Mouse (Mus musculus): Measurements from ENCODE around the gene Zgpat. TPM values are rescaled to one million over a fixed set of nuclear protein-coding genes. Genes with fewer than 3 reads are reported as not detected.

Zgpat gene
- polyA plus RNA-seq, 1 experiment from 2014 or later: 54.7 TPM

GRCm38 (mm10) chr2:181342766-181343165 lies 22.0 kb upstream of the Zgpat start:
- no peak overlapping the region for H3K4me3 ChIP-seq (ENCODE audit: low read depth, low read length)
- no peak overlapping the region for H3K9ac ChIP-seq (ENCODE audit: low read length)
- H3K27me3 ChIP-seq (ENCODE audit: control insufficient read depth, insufficient read depth, low read length): no peaks in the 10 kb centered on the region
- H3K27ac ChIP-seq (ENCODE audit: low read depth, low read length): no peak overlapping the region
- no peaks in the 10 kb centered on the region for H3K9me3 ChIP-seq (ENCODE audit: control insufficient read depth, low read length)
- H3K4me2 ChIP-seq (ENCODE audit: low read depth, low read length, severe bottlenecking): no peak overlapping the region
- peaks cover 2% of the 10 kb centered on the region for H3K36me3 ChIP-seq (ENCODE audit: control insufficient read depth, insufficient read depth, low read length)
- ATAC-seq (replicated peaks; ENCODE audit: low FRiP score): no peak
- no peaks in the 10 kb centered on the region for H3K4me1 ChIP-seq (replicated peaks; ENCODE audit: control insufficient read depth, insufficient read depth, low read length)
- no peak for DNase-seq (ENCODE audit: low spot score)
- WGBS: 93% methylated on average over 6 of the region's 6 CpGs

- Histone ChIP-seq H3K9me3 (ENCODE audit: control insufficient read depth, low read length) (no peaks in the 10 kb centered on the region), H3K4me3 (ENCODE audit: low read depth, low read length) (no peak overlapping the region), H3K36me3 (ENCODE audit: control insufficient read depth, insufficient read depth, low read length) (peaks cover 6% of the 10 kb centered on the region; the same call in 1 of the 2 replicates), H3K27me3 (ENCODE audit: control insufficient read depth, insufficient read depth, low read length) (no peaks in the 10 kb centered on the region), H3K27ac (ENCODE audit: low read depth, low read length) (no peak overlapping the region), H3K9ac (ENCODE audit: low read length) (no peak overlapping the region), H3K4me2 (ENCODE audit: low read depth, low read length, severe bottlenecking) (no peak overlapping the region), H3K4me1 (replicated peaks; ENCODE audit: control insufficient read depth, insufficient read depth, low read length) (no peaks in the 10 kb centered on the region)
- DNase-seq (ENCODE audit: low spot score) (no peak), ATAC-seq (replicated peaks; ENCODE audit: low FRiP score) (no peak)
- 80% methylated on average over 3 of the region's 3 CpGs for WGBS
Measured at GRCm38 (mm10) chr2:181356780-181357179, 7.9 kb upstream of the Zgpat start.

DNA sequence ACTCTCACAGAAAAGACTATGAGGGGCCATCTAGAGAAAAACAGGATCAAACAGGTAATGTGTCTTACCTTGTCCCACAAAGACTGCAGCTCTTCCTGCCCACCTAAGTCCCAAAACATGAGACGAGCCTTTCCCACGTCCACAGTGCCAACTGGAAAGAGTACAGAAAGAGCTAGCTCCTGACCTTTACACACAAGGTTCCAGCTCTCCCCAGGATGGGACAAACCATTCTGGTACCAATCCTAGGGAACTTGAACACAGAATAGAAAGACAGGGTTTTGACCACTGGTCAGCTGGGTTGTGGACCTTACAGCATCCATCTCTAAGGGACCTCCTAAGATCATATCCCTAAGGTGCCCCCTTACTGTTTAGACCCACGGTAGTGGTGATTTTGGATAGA lies 782 bp upstream of the Zgpat start:
- no peak for DNase-seq (ENCODE audit: low spot score)
- ATAC-seq (replicated peaks; ENCODE audit: low FRiP score): no peak
- Histone ChIP-seq H3K9ac (ENCODE audit: low read length) (peak overlapping the region; percentile 78), H3K27ac (ENCODE audit: low read depth, low read length) (no peak overlapping the region), H3K4me1 (replicated peaks; ENCODE audit: control insufficient read depth, insufficient read depth, low read length) (peaks cover 8% of the 10 kb centered on the region; the same call in 1 of the 2 replicates), H3K36me3 (ENCODE audit: control insufficient read depth, insufficient read depth, low read length) (peaks cover 8% of the 10 kb centered on the region; the same call in 1 of the 2 replicates), H3K4me2 (ENCODE audit: low read depth, low read length, severe bottlenecking) (peak overlapping the region; percentile 72), H3K4me3 (ENCODE audit: low read depth, low read length) (peak overlapping the region; percentile 84), H3K9me3 (ENCODE audit: control insufficient read depth, low read length) (no peaks in the 10 kb centered on the region), H3K27me3 (ENCODE audit: control insufficient read depth, insufficient read depth, low read length) (no peaks in the 10 kb centered on the region)
- 79% methylated on average over 3 of the region's 3 CpGs for WGBS

DNA sequence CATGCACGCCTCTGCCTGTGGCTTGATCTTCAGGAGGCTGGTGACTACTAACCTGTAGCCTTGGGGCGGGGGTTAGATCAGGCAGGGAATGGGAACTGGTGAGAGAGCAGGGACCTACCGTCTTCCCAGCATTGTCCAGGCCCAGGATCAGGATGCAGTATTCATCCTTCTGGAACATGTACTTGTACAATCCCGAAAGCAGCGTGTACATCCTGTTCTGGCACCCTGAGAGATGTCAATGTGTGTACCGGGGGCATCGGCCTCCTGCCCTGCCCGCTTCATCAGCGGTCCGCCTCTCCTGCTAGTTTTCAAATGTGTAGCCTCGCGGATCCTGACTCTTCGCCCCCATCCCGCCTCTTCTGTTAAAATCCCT lies 255 bp upstream of the Zgpat start:
- H3K4me3 ChIP-seq (ENCODE audit: low read depth, low read length): peak overlapping the region; percentile 84
- H3K9me3 ChIP-seq (ENCODE audit: control insufficient read depth, low read length): no peaks in the 10 kb centered on the region
- DNase-seq (ENCODE audit: low spot score) (no peak), ATAC-seq (replicated peaks; ENCODE audit: low FRiP score) (no peak)
- no peak overlapping the region for H3K27ac ChIP-seq (ENCODE audit: low read depth, low read length)
- peaks cover 4% of the 10 kb centered on the region; the same call in 1 of the 2 replicates for H3K36me3 ChIP-seq (ENCODE audit: control insufficient read depth, insufficient read depth, low read length)
- peaks cover 8% of the 10 kb centered on the region; the same call in 1 of the 2 replicates for H3K4me1 ChIP-seq (replicated peaks; ENCODE audit: control insufficient read depth, insufficient read depth, low read length)
- no peaks in the 10 kb centered on the region for H3K27me3 ChIP-seq (ENCODE audit: control insufficient read depth, insufficient read depth, low read length)
- WGBS: 10% methylated on average over 14 of the region's 14 CpGs
- H3K4me2 ChIP-seq (ENCODE audit: low read depth, low read length, severe bottlenecking): peak overlapping the region; percentile 72
- peak overlapping the region; percentile 78 for H3K9ac ChIP-seq (ENCODE audit: low read length)

DNA sequence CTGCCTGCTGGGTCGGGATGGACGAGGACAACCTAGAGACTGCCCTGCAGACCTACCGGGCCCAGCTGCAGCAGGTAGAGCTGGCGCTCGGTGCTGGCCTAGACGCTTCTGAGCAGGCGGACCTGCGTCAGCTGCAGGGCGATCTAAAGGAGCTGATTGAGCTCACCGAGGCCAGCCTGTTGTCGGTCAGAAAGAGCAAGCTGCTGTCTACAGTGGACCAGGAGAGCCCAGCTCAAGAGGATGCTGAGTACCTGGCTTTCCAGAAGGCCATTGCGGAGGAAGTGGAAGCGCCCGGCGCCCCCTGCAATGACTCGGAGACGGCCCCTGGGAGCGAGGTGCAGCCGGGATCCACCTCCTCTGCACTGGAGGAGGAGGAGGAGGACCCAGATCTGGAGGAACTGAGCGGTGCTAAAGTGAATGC lies 937 bp downstream of the Zgpat start:
- Histone ChIP-seq H3K27ac (ENCODE audit: low read depth, low read length) (peak overlapping the region; percentile 84), H3K4me3 (ENCODE audit: low read depth, low read length) (peak overlapping the region; percentile 84), H3K27me3 (ENCODE audit: control insufficient read depth, insufficient read depth, low read length) (no peaks in the 10 kb centered on the region), H3K36me3 (ENCODE audit: control insufficient read depth, insufficient read depth, low read length) (peaks cover 6% of the 10 kb centered on the region; the same call in 1 of the 2 replicates), H3K4me1 (replicated peaks; ENCODE audit: control insufficient read depth, insufficient read depth, low read length) (peaks cover 8% of the 10 kb centered on the region; the same call in 1 of the 2 replicates), H3K4me2 (ENCODE audit: low read depth, low read length, severe bottlenecking) (peak overlapping the region; percentile 72), H3K9ac (ENCODE audit: low read length) (peak overlapping the region; percentile 78), H3K9me3 (ENCODE audit: control insufficient read depth, low read length) (no peaks in the 10 kb centered on the region)
- peak; percentile 76 for ATAC-seq (replicated peaks; ENCODE audit: low FRiP score)
- under 1% methylated on average over 20 of the region's 20 CpGs for WGBS
- no peak for DNase-seq (ENCODE audit: low spot score)

GRCm38 (mm10) chr2:181370001-181370400 lies 5.3 kb downstream of the Zgpat start:
- Histone ChIP-seq H3K9ac (ENCODE audit: low read length) (no peak overlapping the region), H3K36me3 (ENCODE audit: control insufficient read depth, insufficient read depth, low read length) (peaks cover 2% of the 10 kb centered on the region; the same call in 1 of the 2 replicates), H3K4me2 (ENCODE audit: low read depth, low read length, severe bottlenecking) (no peak overlapping the region), H3K27ac (ENCODE audit: low read depth, low read length) (no peak overlapping the region), H3K27me3 (ENCODE audit: control insufficient read depth, insufficient read depth, low read length) (no peaks in the 10 kb centered on the region), H3K4me1 (replicated peaks; ENCODE audit: control insufficient read depth, insufficient read depth, low read length) (peaks cover 4% of the 10 kb centered on the region; the same call in 1 of the 2 replicates), H3K9me3 (ENCODE audit: control insufficient read depth, low read length) (no peaks in the 10 kb centered on the region), H3K4me3 (ENCODE audit: low read depth, low read length) (no peak overlapping the region)
- DNase-seq (ENCODE audit: low spot score): no peak
- WGBS: 95% methylated on average over 5 of the region's 5 CpGs
- no peak for ATAC-seq (replicated peaks; ENCODE audit: low FRiP score)

GRCm38 (mm10) chr2:181375787-181376186 lies 11.1 kb downstream of the Zgpat start:
- Histone ChIP-seq H3K9ac (ENCODE audit: low read length) (no peak overlapping the region), H3K27ac (ENCODE audit: low read depth, low read length) (no peak overlapping the region), H3K4me1 (replicated peaks; ENCODE audit: control insufficient read depth, insufficient read depth, low read length) (no peaks in the 10 kb centered on the region), H3K4me2 (ENCODE audit: low read depth, low read length, severe bottlenecking) (no peak overlapping the region), H3K9me3 (ENCODE audit: control insufficient read depth, low read length) (no peaks in the 10 kb centered on the region), H3K36me3 (ENCODE audit: control insufficient read depth, insufficient read depth, low read length) (peaks cover 4% of the 10 kb centered on the region), H3K4me3 (ENCODE audit: low read depth, low read length) (no peak overlapping the region), H3K27me3 (ENCODE audit: control insufficient read depth, insufficient read depth, low read length) (no peaks in the 10 kb centered on the region)
- WGBS: 94% methylated on average over 2 of the region's 2 CpGs
- ATAC-seq (replicated peaks; ENCODE audit: low FRiP score) (no peak), DNase-seq (ENCODE audit: low spot score) (no peak)

GRCm38 (mm10) chr2:181377230-181377629 lies 12.5 kb downstream of the Zgpat start:
- WGBS: 86% methylated on average over 2 of the region's 2 CpGs
- H3K4me2 ChIP-seq (ENCODE audit: low read depth, low read length, severe bottlenecking): no peak overlapping the region
- peaks cover 4% of the 10 kb centered on the region for H3K36me3 ChIP-seq (ENCODE audit: control insufficient read depth, insufficient read depth, low read length)
- H3K4me1 ChIP-seq (replicated peaks; ENCODE audit: control insufficient read depth, insufficient read depth, low read length): no peaks in the 10 kb centered on the region
- H3K27ac ChIP-seq (ENCODE audit: low read depth, low read length): no peak overlapping the region
- H3K27me3 ChIP-seq (ENCODE audit: control insufficient read depth, insufficient read depth, low read length): no peaks in the 10 kb centered on the region
- ATAC-seq (replicated peaks; ENCODE audit: low FRiP score): no peak
- H3K9me3 ChIP-seq (ENCODE audit: control insufficient read depth, low read length): no peaks in the 10 kb centered on the region
- H3K4me3 ChIP-seq (ENCODE audit: low read depth, low read length): no peak overlapping the region
- no peak for DNase-seq (ENCODE audit: low spot score)
- H3K9ac ChIP-seq (ENCODE audit: low read length): no peak overlapping the region

- WGBS: 96% methylated on average over 5 of the region's 5 CpGs
- Histone ChIP-seq H3K9me3 (ENCODE audit: control insufficient read depth, low read length) (no peaks in the 10 kb centered on the region), H3K4me3 (ENCODE audit: low read depth, low read length) (no peak overlapping the region), H3K4me2 (ENCODE audit: low read depth, low read length, severe bottlenecking) (no peak overlapping the region), H3K27ac (ENCODE audit: low read depth, low read length) (no peak overlapping the region), H3K36me3 (ENCODE audit: control insufficient read depth, insufficient read depth, low read length) (peaks cover 8% of the 10 kb centered on the region), H3K4me1 (replicated peaks; ENCODE audit: control insufficient read depth, insufficient read depth, low read length) (no peaks in the 10 kb centered on the region), H3K9ac (ENCODE audit: low read length) (no peak overlapping the region), H3K27me3 (ENCODE audit: control insufficient read depth, insufficient read depth, low read length) (no peaks in the 10 kb centered on the region)
- no peak for ATAC-seq (replicated peaks; ENCODE audit: low FRiP score)
- DNase-seq (ENCODE audit: low spot score): no peak
Measured at GRCm38 (mm10) chr2:181378701-181379100, 14.0 kb downstream of the Zgpat start.
